Mouse (Mus musculus) ES-CJ7 (cell line): ENCODE measurements around the gene Nme7.

Experiments used
- DNase-seq: peaks from one replicate; pipeline ENCODE4 v3.0.0; 2011; ENCODE audit warnings: low read depth, low spot score

Gene Nme7

GRCm38 (mm10) chr1:164434049-164434448, 130.1 kb downstream of the Nme7 start:
- DNase-seq: no peak

GRCm38 (mm10) chr1:164436749-164437148, 132.8 kb downstream of the Nme7 start:
- no peak for DNase-seq

- no peak for DNase-seq
Observed at GRCm38 (mm10) chr1:164440230-164440629, 136.3 kb downstream of the Nme7 start.

- DNase-seq: no peak
Observed at GRCm38 (mm10) chr1:164440708-164441407, 136.9 kb downstream of the Nme7 start.

- DNase-seq: no peak
Observed at GRCm38 (mm10) chr1:164441408-164441974, 137.6 kb downstream of the Nme7 start.

GRCm38 (mm10) chr1:164445620-164446162, 141.8 kb downstream of the Nme7 start:
- no peak for DNase-seq

- DNase-seq: no peak
Observed at GRCm38 (mm10) chr1:164446535-164446934, 142.6 kb downstream of the Nme7 start.

- no peak for DNase-seq
Observed at GRCm38 (mm10) chr1:164447521-164447920, 143.6 kb downstream of the Nme7 start.

- peak; percentile 46 for DNase-seq
Observed at GRCm38 (mm10) chr1:164449626-164450025, 145.7 kb downstream of the Nme7 start.

- DNase-seq: no peak
Observed at GRCm38 (mm10) chr1:164450231-164450630, 146.3 kb downstream of the Nme7 start.

GRCm38 (mm10) chr1:164450644-164451043, 146.7 kb downstream of the Nme7 start:
- DNase-seq: no peak

- no peak for DNase-seq
Observed at GRCm38 (mm10) chr1:164451346-164451745, 147.4 kb downstream of the Nme7 start.

- no peak for DNase-seq
Observed at GRCm38 (mm10) chr1:164452580-164452979, 148.7 kb downstream of the Nme7 start.

GRCm38 (mm10) chr1:164453146-164453545, 149.2 kb downstream of the Nme7 start:
- no peak for DNase-seq

GRCm38 (mm10) chr1:164453739-164454138, 149.8 kb downstream of the Nme7 start:
- peak; percentile 51 for DNase-seq

- DNase-seq: no peak
Observed at GRCm38 (mm10) chr1:164454747-164455400, 151.0 kb downstream of the Nme7 start.

GRCm38 (mm10) chr1:164455614-164456013, 151.7 kb downstream of the Nme7 start:
- DNase-seq: no peak

GRCm38 (mm10) chr1:164456065-164456464, 152.1 kb downstream of the Nme7 start:
- DNase-seq: no peak

- peak; percentile 62 for DNase-seq
Observed at GRCm38 (mm10) chr1:164456731-164457130, 152.8 kb downstream of the Nme7 start.

- DNase-seq: no peak
Observed at GRCm38 (mm10) chr1:164457531-164458244, 153.8 kb downstream of the Nme7 start.

GRCm38 (mm10) chr1:164458245-164458613, 154.3 kb downstream of the Nme7 start, which contains the start of gene Atp1b1:
Gene Atp1b1 (minus strand): TSS chr1:164458355.
- peak; percentile 94 for DNase-seq

- DNase-seq: peak; percentile 68
Observed at GRCm38 (mm10) chr1:164458621-164459051, 154.7 kb downstream of the Nme7 start.
